Mouse (Mus musculus) gastrocnemius, postnatal 36 days (tissue): ENCODE data around the gene Cts6. TPM values are rescaled to one million over a fixed set of nuclear protein-coding genes. Genes with fewer than 3 reads are reported as not detected.
"Not testable (repeated sequence)": the region's sequence is repeated elsewhere in the genome, so short reads cannot be mapped to it uniquely, and the experiment has no call there.

ENCODE experiments used
- DNase-seq, 2 experiments: peaks; one replicate each; pipeline ENCODE4 v3.0.0; 2022
- intact Hi-C: fragments of 180-260 bp; cut with DNase I; formaldehyde crosslinking; loops from one replicate; pipeline ENCODE4 v1.15.1; 2025
- long read RNA-seq, 2 experiments: library from polyadenylated mRNA; stranded (forward); transcript quantifications; one replicate each; pipeline ENCODE4 v2.0.0; 2021
- total RNA-seq, 2 experiments: library from RNA; stranded (reverse); gene quantifications; 2 replicates each; pipeline ENCODE4 v1.2.3; 2021

The Cts6 gene
- total RNA-seq: not detected
- long read RNA-seq, experiment 1: 0 reads
- long read RNA-seq, experiment 2: 0 reads

DNA sequence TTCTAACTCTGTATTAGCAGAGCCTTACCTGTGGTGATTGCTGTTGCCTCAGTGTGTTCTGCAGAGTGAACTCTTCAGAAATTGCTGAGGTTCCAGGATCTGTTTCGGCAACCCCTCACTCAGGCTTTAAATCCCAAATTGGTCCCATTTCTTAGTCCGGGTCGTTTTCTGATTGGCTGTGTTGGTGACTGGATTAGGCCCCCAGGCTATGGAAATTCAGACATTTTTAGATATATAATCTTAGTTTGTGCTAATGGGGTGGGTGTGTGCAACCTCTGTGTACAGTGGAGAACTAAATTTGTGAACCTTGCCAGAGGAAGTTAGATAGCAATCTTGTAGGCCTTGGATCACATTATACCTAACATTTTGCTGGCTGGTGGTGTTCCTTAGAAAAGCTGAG lies at the start of gene Cts6:
Cts6 (minus strand) TSS at position 101 of the 400 bp plus-strand sequence.
- DNase-seq: no peak
- intact Hi-C loops: no loop called here

GRCm38 (mm10) chr13:61241076-61241947 lies 38.1 kb upstream of the Cts6 start:
- intact Hi-C loops: no loop called here
- DNase-seq: no peak

DNA sequence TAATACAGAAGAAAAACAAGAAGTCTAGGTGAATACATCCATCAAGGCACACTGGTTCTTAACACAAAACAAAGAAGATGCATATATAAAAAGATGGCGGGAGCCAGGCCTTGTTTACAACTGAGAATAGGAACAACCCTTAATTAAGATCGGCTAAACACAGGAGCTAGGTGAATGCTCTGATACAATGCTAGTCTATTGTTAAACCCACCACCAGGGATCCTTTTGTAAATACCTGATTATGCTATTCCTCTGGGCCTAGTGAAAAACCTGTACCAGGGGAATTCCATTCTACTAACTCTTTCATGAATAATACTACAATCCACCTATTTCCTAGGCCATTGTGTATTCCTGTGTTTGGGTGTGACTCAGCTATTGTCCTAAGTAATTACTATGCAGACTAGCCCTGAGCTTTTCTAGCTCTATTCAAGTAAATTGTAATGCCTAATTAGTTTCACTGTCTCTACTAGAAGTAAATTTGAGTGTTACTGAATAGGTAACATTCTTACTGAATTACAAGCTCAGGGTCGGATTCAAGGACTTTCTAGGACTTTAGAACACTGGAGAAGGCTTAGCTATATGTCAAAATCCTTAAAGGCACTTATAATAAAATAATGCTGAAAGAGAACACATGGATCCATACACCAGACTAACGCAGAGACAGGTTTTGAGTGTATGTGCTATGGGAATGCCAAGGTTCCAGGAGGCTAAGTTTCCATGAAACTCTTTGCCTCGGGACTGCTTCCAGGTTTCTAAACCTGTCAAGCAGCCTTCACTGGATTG lies 17.9 kb downstream of the Cts6 start:
- intact Hi-C loops, DNase-seq: not testable (repeated sequence)

DNA sequence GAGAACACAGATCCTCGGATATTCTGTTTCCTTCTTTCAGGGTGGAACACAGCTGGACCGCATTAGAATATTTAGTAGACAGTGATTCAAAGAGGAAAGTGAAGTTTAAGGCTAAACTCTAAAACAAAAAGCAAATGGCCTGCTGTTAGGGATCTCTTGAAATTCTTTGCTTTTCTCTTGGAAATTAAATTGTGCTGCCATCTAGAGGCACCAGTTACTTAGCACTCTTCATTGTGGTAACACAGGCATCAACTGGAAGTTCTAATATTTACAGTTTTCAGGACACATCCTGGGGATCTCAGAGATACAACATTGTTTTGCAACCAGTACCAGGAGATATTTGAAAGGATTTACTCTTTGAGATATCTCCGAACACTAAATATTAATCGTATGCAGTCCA lies 38.6 kb downstream of the Cts6 start:
- intact Hi-C loops: no loop called here
- DNase-seq: no peak

DNA sequence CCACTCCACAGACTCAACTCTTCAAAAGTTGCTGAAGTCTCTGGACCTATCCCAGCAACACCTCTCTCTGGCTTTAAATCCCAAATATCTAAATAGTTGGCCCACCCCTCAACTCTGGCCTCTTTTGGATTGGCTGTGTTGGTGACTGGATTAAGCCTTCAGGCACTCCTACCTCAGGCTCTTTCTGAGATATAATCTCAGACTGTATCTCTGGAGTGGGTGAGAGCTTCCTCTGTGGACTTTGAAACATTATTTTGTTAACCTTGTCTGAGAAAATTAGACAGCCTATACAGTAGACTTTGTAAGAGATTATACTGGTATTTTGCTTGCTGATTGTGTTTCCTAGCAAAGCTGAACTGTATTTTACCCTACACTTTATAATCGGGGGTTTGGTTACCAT lies 39.1 kb downstream of the Cts6 start, which contains the start of gene Ctsr:
Ctsr (minus strand) TSS at position 101 of the 400 bp plus-strand sequence.
- intact Hi-C loops: no loop called here
- DNase-seq: no peak

Other genes with a start within 250 kb of the Cts6 start
- gene Ctsj, start 197.5 kb downstream of the Cts6 start, total RNA-seq: not detected
- not detected for gene Ctsq, start 162.8 kb downstream of the Cts6 start, total RNA-seq
- gene Ctsr, start 39.2 kb downstream of the Cts6 start, total RNA-seq: not detected
- not detected for gene Cts8, start 51.9 kb upstream of the Cts6 start, total RNA-seq
- not detected for gene Gm49398, start 85.4 kb upstream of the Cts6 start, total RNA-seq
- not detected for gene Cts7, start 154.8 kb upstream of the Cts6 start, total RNA-seq